Comparison of ENCODE assay signal across 1 mouse cellular context in genomic region chr7:127777474-127778266, GRCm38 (mm10).
TF ChIP-seq lines count a peak whose summit lies in the region.

No protein-coding gene starts in this region.

TF ChIP-seq in CH12.LX, 34 proteins besides CTCF, POLR2A, EP300 and RAD21 (continued from another document):
- no peak for TF ChIP-seq ZKSCAN1 (IDR thresholded peaks at IDR 0.05; ENCODE audit: borderline replicate concordance, low read depth, low read length)
- TF ChIP-seq BHLHE40 (IDR thresholded peaks at IDR 0.05; ENCODE audit: low read depth, low read length): no peak
- peak; percentile 63 for TF ChIP-seq NRF1 (IDR thresholded peaks at IDR 0.05; ENCODE audit: low read depth, low read length)
- no peak for TF ChIP-seq POLR2AphosphoS2 (IDR thresholded peaks at IDR 0.05; ENCODE audit: low read depth, low read length)
- no peak for TF ChIP-seq TBP (conservative IDR thresholded peaks at IDR 0.05; ENCODE audit: low read depth, low read length)
- peak; percentile 48; the same call in 1 of the 2 replicates for TF ChIP-seq NELFE (IDR thresholded peaks at IDR 0.05; ENCODE audit: low read depth, low read length)
- TF ChIP-seq JUND (conservative IDR thresholded peaks at IDR 0.05; ENCODE audit: low read depth, low read length): no peak
- TF ChIP-seq CHD1 (IDR thresholded peaks at IDR 0.05; ENCODE audit: low read depth, low read length): no peak
- no peak; the same call in 1 of the 2 replicates for TF ChIP-seq CHD2 (IDR thresholded peaks at IDR 0.05; ENCODE audit: low read length)
- TF ChIP-seq MAFK (IDR thresholded peaks at IDR 0.05; ENCODE audit: insufficient replicate concordance, low read length): no peak
- no peak for TF ChIP-seq MAX (IDR thresholded peaks at IDR 0.05; ENCODE audit: low read length)
- no peak for TF ChIP-seq MYC (IDR thresholded peaks at IDR 0.05; ENCODE audit: low read depth, low read length)
- no peak for TF ChIP-seq KAT2A (IDR thresholded peaks at IDR 0.05; ENCODE audit: insufficient replicate concordance, low read length)
